Mouse (Mus musculus): Measurements from ENCODE around the gene Ksr1. TPM values are rescaled to one million over a fixed set of nuclear protein-coding genes. Genes with fewer than 3 reads are reported as not detected.

Gene Ksr1
- polyA plus RNA-seq, 1 experiment from 2014 or later, result 3.2 TPM

- Histone ChIP-seq H3K27me3 (ENCODE audit: control insufficient read depth, insufficient read depth, low read length) (no peaks in the 10 kb centered on the region), H3K9ac (ENCODE audit: low read length) (no peak overlapping the region), H3K27ac (ENCODE audit: low read length) (no peak overlapping the region; the same call in 1 of the 2 replicates), H3K9me3 (replicated peaks; ENCODE audit: control insufficient read depth, low read length) (no peaks in the 10 kb centered on the region), H3K4me1 (ENCODE audit: control insufficient read depth, insufficient read depth, low read length) (peaks cover 45% of the 10 kb centered on the region), H3K4me2 (ENCODE audit: low read depth, low read length) (no peak overlapping the region), H3K4me3 (replicated peaks; ENCODE audit: low read length) (no peak overlapping the region), H3K36me3 (ENCODE audit: control insufficient read depth, insufficient read depth, low read length) (no peaks in the 10 kb centered on the region)
- 60% methylated on average over 5 of the region's 5 CpGs for WGBS
- no peak for ATAC-seq (ENCODE audit: insufficient read depth, low FRiP score)
Observed at GRCm38 (mm10) chr11:79096673-79097072, 49.5 kb downstream of the Ksr1 start.

GRCm38 (mm10) chr11:79095713-79096112, 50.5 kb downstream of the Ksr1 start:
- H3K27me3 ChIP-seq (ENCODE audit: control insufficient read depth, insufficient read depth, low read length), result no peaks in the 10 kb centered on the region
- no peak overlapping the region for H3K4me3 ChIP-seq (replicated peaks; ENCODE audit: low read length)
- peaks cover 45% of the 10 kb centered on the region for H3K4me1 ChIP-seq (ENCODE audit: control insufficient read depth, insufficient read depth, low read length)
- no peaks in the 10 kb centered on the region for H3K9me3 ChIP-seq (replicated peaks; ENCODE audit: control insufficient read depth, low read length)
- ATAC-seq (ENCODE audit: insufficient read depth, low FRiP score), result no peak
- no peak overlapping the region for H3K4me2 ChIP-seq (ENCODE audit: low read depth, low read length)
- H3K9ac ChIP-seq (ENCODE audit: low read length), result peak overlapping the region; percentile 47
- H3K27ac ChIP-seq (ENCODE audit: low read length), result peak overlapping the region; percentile 86
- 34% methylated on average over 2 of the region's 2 CpGs for WGBS
- no peaks in the 10 kb centered on the region for H3K36me3 ChIP-seq (ENCODE audit: control insufficient read depth, insufficient read depth, low read length)

GRCm38 (mm10) chr11:79094727-79095126, 51.5 kb downstream of the Ksr1 start:
- peaks cover 49% of the 10 kb centered on the region for H3K4me1 ChIP-seq (ENCODE audit: control insufficient read depth, insufficient read depth, low read length)
- 29% methylated on average over 5 of the region's 5 CpGs for WGBS
- H3K9ac ChIP-seq (ENCODE audit: low read length), result peak overlapping the region; percentile 47; the same call in 1 of the 2 replicates

GRCm38 (mm10) chr11:79093986-79094695, 52.1 kb downstream of the Ksr1 start:
- H3K4me2 ChIP-seq (ENCODE audit: low read depth, low read length), result no peak overlapping the region
- H3K27ac ChIP-seq (ENCODE audit: low read length), result peak overlapping the region; percentile 86
- no peak for ATAC-seq (ENCODE audit: insufficient read depth, low FRiP score)
- 71% methylated on average over 10 of the region's 10 CpGs for WGBS
- H3K27me3 ChIP-seq (ENCODE audit: control insufficient read depth, insufficient read depth, low read length), result no peaks in the 10 kb centered on the region
- no peak overlapping the region for H3K4me3 ChIP-seq (replicated peaks; ENCODE audit: low read length)
- H3K36me3 ChIP-seq (ENCODE audit: control insufficient read depth, insufficient read depth, low read length), result no peaks in the 10 kb centered on the region
- H3K9me3 ChIP-seq (replicated peaks; ENCODE audit: control insufficient read depth, low read length), result no peaks in the 10 kb centered on the region
- H3K9ac ChIP-seq (ENCODE audit: low read length), result no peak overlapping the region
- peaks cover 47% of the 10 kb centered on the region for H3K4me1 ChIP-seq (ENCODE audit: control insufficient read depth, insufficient read depth, low read length)

More at GRCm38 (mm10) chr11:79094727-79095126, 51.5 kb downstream of the Ksr1 start:
- Histone ChIP-seq H3K27me3 (ENCODE audit: control insufficient read depth, insufficient read depth, low read length) (no peaks in the 10 kb centered on the region), H3K4me2 (ENCODE audit: low read depth, low read length) (no peak overlapping the region), H3K36me3 (ENCODE audit: control insufficient read depth, insufficient read depth, low read length) (no peaks in the 10 kb centered on the region), H3K9me3 (replicated peaks; ENCODE audit: control insufficient read depth, low read length) (no peaks in the 10 kb centered on the region), H3K4me3 (replicated peaks; ENCODE audit: low read length) (no peak overlapping the region), H3K27ac (ENCODE audit: low read length) (peak overlapping the region; percentile 86)
- peak; percentile 57; the same call in 1 of the 2 replicates for ATAC-seq (ENCODE audit: insufficient read depth, low FRiP score)

GRCm38 (mm10) chr11:79093386-79093906, 52.8 kb downstream of the Ksr1 start:
- Histone ChIP-seq H3K27ac (ENCODE audit: low read length) (peak overlapping the region; percentile 86; the same call in 1 of the 2 replicates), H3K9ac (ENCODE audit: low read length) (no peak overlapping the region), H3K4me1 (ENCODE audit: control insufficient read depth, insufficient read depth, low read length) (peaks cover 42% of the 10 kb centered on the region), H3K27me3 (ENCODE audit: control insufficient read depth, insufficient read depth, low read length) (no peaks in the 10 kb centered on the region), H3K4me2 (ENCODE audit: low read depth, low read length) (no peak overlapping the region), H3K4me3 (replicated peaks; ENCODE audit: low read length) (no peak overlapping the region), H3K36me3 (ENCODE audit: control insufficient read depth, insufficient read depth, low read length) (no peaks in the 10 kb centered on the region), H3K9me3 (replicated peaks; ENCODE audit: control insufficient read depth, low read length) (no peaks in the 10 kb centered on the region)
- WGBS, result 71% methylated on average over 15 of the region's 15 CpGs
- ATAC-seq (ENCODE audit: insufficient read depth, low FRiP score), result no peak

- H3K27me3 ChIP-seq (ENCODE audit: control insufficient read depth, insufficient read depth, low read length), result no peaks in the 10 kb centered on the region
- WGBS, result 66% methylated on average over 7 of the region's 7 CpGs
- no peak for ATAC-seq (ENCODE audit: insufficient read depth, low FRiP score)
- no peak overlapping the region for H3K27ac ChIP-seq (ENCODE audit: low read length)
- H3K4me2 ChIP-seq (ENCODE audit: low read depth, low read length), result no peak overlapping the region
- peaks cover 42% of the 10 kb centered on the region for H3K4me1 ChIP-seq (ENCODE audit: control insufficient read depth, insufficient read depth, low read length)
- no peaks in the 10 kb centered on the region for H3K9me3 ChIP-seq (replicated peaks; ENCODE audit: control insufficient read depth, low read length)
- H3K4me3 ChIP-seq (replicated peaks; ENCODE audit: low read length), result no peak overlapping the region
- no peak overlapping the region for H3K9ac ChIP-seq (ENCODE audit: low read length)
- no peaks in the 10 kb centered on the region for H3K36me3 ChIP-seq (ENCODE audit: control insufficient read depth, insufficient read depth, low read length)
Observed at GRCm38 (mm10) chr11:79092802-79093201, 53.4 kb downstream of the Ksr1 start.

- Histone ChIP-seq H3K9ac (ENCODE audit: low read length) (no peak overlapping the region), H3K4me2 (ENCODE audit: low read depth, low read length) (no peak overlapping the region), H3K9me3 (replicated peaks; ENCODE audit: control insufficient read depth, low read length) (no peaks in the 10 kb centered on the region), H3K27ac (ENCODE audit: low read length) (no peak overlapping the region), H3K36me3 (ENCODE audit: control insufficient read depth, insufficient read depth, low read length) (no peaks in the 10 kb centered on the region), H3K4me1 (ENCODE audit: control insufficient read depth, insufficient read depth, low read length) (peaks cover 45% of the 10 kb centered on the region), H3K27me3 (ENCODE audit: control insufficient read depth, insufficient read depth, low read length) (no peaks in the 10 kb centered on the region), H3K4me3 (replicated peaks; ENCODE audit: low read length) (no peak overlapping the region)
- no peak for ATAC-seq (ENCODE audit: insufficient read depth, low FRiP score)
- WGBS, result 86% methylated on average over 6 of the region's 6 CpGs
Observed at GRCm38 (mm10) chr11:79092245-79092644, 54.0 kb downstream of the Ksr1 start.

- no peak for ATAC-seq (ENCODE audit: insufficient read depth, low FRiP score)
- Histone ChIP-seq H3K36me3 (ENCODE audit: control insufficient read depth, insufficient read depth, low read length) (no peaks in the 10 kb centered on the region), H3K27me3 (ENCODE audit: control insufficient read depth, insufficient read depth, low read length) (no peaks in the 10 kb centered on the region), H3K4me1 (ENCODE audit: control insufficient read depth, insufficient read depth, low read length) (peaks cover 22% of the 10 kb centered on the region), H3K27ac (ENCODE audit: low read length) (0 out of 2 replicates have a peak overlapping the region, but pooled peaks have one; percentile 0), H3K4me2 (ENCODE audit: low read depth, low read length) (no peak overlapping the region), H3K4me3 (replicated peaks; ENCODE audit: low read length) (no peak overlapping the region), H3K9me3 (replicated peaks; ENCODE audit: control insufficient read depth, low read length) (no peaks in the 10 kb centered on the region), H3K9ac (ENCODE audit: low read length) (no peak overlapping the region)
- WGBS, result 63% methylated on average over 1 of the region's 1 CpGs
Observed at GRCm38 (mm10) chr11:79089756-79090155, 56.5 kb downstream of the Ksr1 start.

- WGBS, result 54% methylated on average over 5 of the region's 5 CpGs
- no peaks in the 10 kb centered on the region for H3K9me3 ChIP-seq (replicated peaks; ENCODE audit: control insufficient read depth, low read length)
- H3K4me3 ChIP-seq (replicated peaks; ENCODE audit: low read length), result no peak overlapping the region
- no peak for ATAC-seq (ENCODE audit: insufficient read depth, low FRiP score)
- no peak overlapping the region for H3K9ac ChIP-seq (ENCODE audit: low read length)
- H3K27ac ChIP-seq (ENCODE audit: low read length), result no peak overlapping the region
- no peaks in the 10 kb centered on the region for H3K36me3 ChIP-seq (ENCODE audit: control insufficient read depth, insufficient read depth, low read length)
- H3K27me3 ChIP-seq (ENCODE audit: control insufficient read depth, insufficient read depth, low read length), result no peaks in the 10 kb centered on the region
- peaks cover 18% of the 10 kb centered on the region for H3K4me1 ChIP-seq (ENCODE audit: control insufficient read depth, insufficient read depth, low read length)
- H3K4me2 ChIP-seq (ENCODE audit: low read depth, low read length), result no peak overlapping the region
Observed at GRCm38 (mm10) chr11:79089027-79089426, 57.2 kb downstream of the Ksr1 start.

Measured in stomach, embryonic 16.5 days (tissue).